Mouse (Mus musculus) hindbrain, postnatal 0 days (tissue): Measurements from ENCODE around the gene Tmem94. TPM values are rescaled to one million over a fixed set of nuclear protein-coding genes. Genes with fewer than 3 reads are reported as not detected.
"Not testable (repeated sequence)": the region's sequence is repeated elsewhere in the genome, so short reads cannot be mapped to it uniquely, and the experiment has no call there.

ENCODE experiments used
- ATAC-seq: fragments of 200-750 bp; cut with Nextera tagmentation; 2 replicates; pipeline ENCODE4 v1.8.0; 2017; ENCODE audit warnings: mild to moderate bottlenecking, moderate TSS enrichment, moderate library complexity
- DNase-seq: peaks from one replicate; pipeline ENCODE4 v3.0.0-alpha.2; 2015; ENCODE audit warnings: low spot score
- H3K27ac ChIP-seq: fragments of 300-500 bp; sonication (generic); 2 replicates; pipeline ENCODE4 v1.5.1; 2014; ENCODE audit warnings: mild to moderate bottlenecking
- H3K27me3 ChIP-seq: fragments of 300-500 bp; sonication (generic); 2 replicates; pipeline ENCODE4 v1.6.1; 2014; ENCODE audit warnings: low read length, mixed read lengths; ENCODE audit not compliant: insufficient read depth
- H3K36me3 ChIP-seq: fragments of 300-500 bp; sonication (generic); 2 replicates; pipeline ENCODE4 v1.6.1; 2014; ENCODE audit warnings: low read length, mixed read lengths; ENCODE audit not compliant: insufficient read depth
- H3K4me1 ChIP-seq: fragments of 300-500 bp; sonication (generic); 2 replicates; pipeline ENCODE4 v1.6.1; 2014; ENCODE audit warnings: antibody characterized with exemption, low read length, mixed read lengths; ENCODE audit not compliant: insufficient read depth
- H3K4me2 ChIP-seq: fragments of 300-500 bp; sonication (generic); 2 replicates; pipeline ENCODE4 v1.6.1; 2014; ENCODE audit warnings: low read depth, mild to moderate bottlenecking, low read length, moderate library complexity, mixed read lengths
- H3K4me3 ChIP-seq: fragments of 300-500 bp; sonication (generic); 2 replicates; pipeline ENCODE4 v1.5.1; 2014; ENCODE audit warnings: low read length
- H3K9ac ChIP-seq: fragments of 300-500 bp; sonication (generic); replicated peaks from 2 replicates; pipeline ENCODE4 v1.6.1; 2014; ENCODE audit warnings: mild to moderate bottlenecking, low read length, moderate library complexity, mixed read lengths
- H3K9me3 ChIP-seq: fragments of 300-500 bp; sonication (generic); 2 replicates; pipeline ENCODE4 v1.6.1; 2016; ENCODE audit warnings: low read length, mixed read lengths
- CTCF ChIP-seq: IDR thresholded peaks from 2 replicates; pipeline ENCODE4 v1.5.1; 2016; ENCODE audit warnings: antibody characterized with exemption, control low read depth, low read depth
- WGBS: fragments of 180-500 bp; shearing (Covaris S2); extraction: QIAGEN DNeasy Blood & Tissue Kit; methylation state at CpG from one replicate; pipeline ENCODE4 v1.1.7; 2014; 5-methylcytosine and 5-hydroxymethylcytosine counted together
- polyA plus RNA-seq: library from polyadenylated mRNA; unstranded; fragments of >200 nt; fragmentation: Nextera tagmentation; extraction: Ambion mirVana; gene quantifications from 2 replicates; pipeline ENCODE4 v1.2.1, GENCODE M21; 2015
- total RNA-seq: library from RNA; depleted of rRNA; stranded (reverse); fragments of >200 nt; gene quantifications from 2 replicates; pipeline ENCODE4 v1.2.3, GENCODE M21; 2014

The Tmem94 gene
- total and polyA plus RNA-seq, 2 experiments from 2014 or later: 16.1 to 42.6 TPM

GRCm38 (mm10) chr11:115747351-115747750, 17.9 kb upstream of the Tmem94 start:
- H3K4me1 ChIP-seq: no peaks in the 10 kb centered on the region
- DNase-seq (peak; percentile 11), ATAC-seq (no peak)
- H3K4me3 ChIP-seq: peak overlapping the region; percentile 11; the same call in 1 of the 2 replicates
- peak overlapping the region; percentile 46 for H3K4me2 ChIP-seq
- WGBS: 8% methylated on average over 14 of the region's 15 CpGs
- H3K9me3 ChIP-seq: no peaks in the 10 kb centered on the region
- no peaks in the 10 kb centered on the region for H3K36me3 ChIP-seq
- H3K27me3 ChIP-seq: no peaks in the 10 kb centered on the region; the same call in 1 of the 2 replicates
- TF ChIP-seq CTCF: no peak
- no peak overlapping the region for H3K9ac ChIP-seq
- H3K27ac ChIP-seq: no peak overlapping the region

GRCm38 (mm10) chr11:115749834-115750233, 15.4 kb upstream of the Tmem94 start:
- Histone ChIP-seq H3K4me1 (no peaks in the 10 kb centered on the region), H3K4me3 (no peak overlapping the region), H3K36me3 (no peaks in the 10 kb centered on the region), H3K4me2 (no peak overlapping the region), H3K27me3 (no peaks in the 10 kb centered on the region), H3K9ac (no peak overlapping the region), H3K27ac (no peak overlapping the region), H3K9me3 (no peaks in the 10 kb centered on the region)
- DNase-seq (no peak), ATAC-seq (no peak)
- WGBS: 62% methylated on average over 5 of the region's 5 CpGs
- no peak for TF ChIP-seq CTCF

- no peak for TF ChIP-seq CTCF
- Histone ChIP-seq H3K4me2 (no peak overlapping the region), H3K9me3 (no peaks in the 10 kb centered on the region), H3K4me1 (no peaks in the 10 kb centered on the region), H3K4me3 (no peak overlapping the region), H3K27ac (no peak overlapping the region), H3K9ac (no peak overlapping the region), H3K36me3 (no peaks in the 10 kb centered on the region), H3K27me3 (no peaks in the 10 kb centered on the region)
- ATAC-seq (no peak), DNase-seq (no peak)
- 57% methylated on average over 2 of the region's 2 CpGs for WGBS
Measured at GRCm38 (mm10) chr11:115751725-115752124, 13.5 kb upstream of the Tmem94 start.

- Histone ChIP-seq H3K4me2 (no peak overlapping the region), H3K4me3 (no peak overlapping the region), H3K27me3 (no peaks in the 10 kb centered on the region), H3K9ac (no peak overlapping the region), H3K9me3 (no peaks in the 10 kb centered on the region), H3K27ac (no peak overlapping the region), H3K36me3 (no peaks in the 10 kb centered on the region), H3K4me1 (no peaks in the 10 kb centered on the region)
- no peak for ATAC-seq
- 19% methylated on average over 7 of the region's 7 CpGs for WGBS
- DNase-seq: no peak
- TF ChIP-seq CTCF: no peak
Measured at GRCm38 (mm10) chr11:115752653-115753052, 12.6 kb upstream of the Tmem94 start.

GRCm38 (mm10) chr11:115753485-115753884, 11.7 kb upstream of the Tmem94 start:
- Histone ChIP-seq H3K9ac (no peak overlapping the region), H3K4me1 (no peaks in the 10 kb centered on the region), H3K4me3 (no peak overlapping the region), H3K9me3 (no peaks in the 10 kb centered on the region), H3K27me3 (no peaks in the 10 kb centered on the region), H3K4me2 (no peak overlapping the region), H3K36me3 (no peaks in the 10 kb centered on the region), H3K27ac (no peak overlapping the region)
- ATAC-seq (no peak), DNase-seq (no peak)
- no peak for TF ChIP-seq CTCF
- WGBS: 74% methylated on average over 4 of the region's 4 CpGs

- not testable (repeated sequence) for H3K27me3 ChIP-seq, DNase-seq, ATAC-seq, H3K4me1 ChIP-seq, H3K4me2 ChIP-seq, H3K9me3 ChIP-seq, H3K36me3 ChIP-seq, H3K9ac ChIP-seq, H3K27ac ChIP-seq, H3K4me3 ChIP-seq
- 95% methylated on average over 7 of the region's 7 CpGs for WGBS
Measured at GRCm38 (mm10) chr11:115762176-115762575, 3.1 kb upstream of the Tmem94 start.

GRCm38 (mm10) chr11:115764698-115765097, 535 bp upstream of the Tmem94 start:
- 26% methylated on average over 2 of the region's 2 CpGs for WGBS
- Histone ChIP-seq H3K27ac (no peak overlapping the region), H3K36me3 (no peaks in the 10 kb centered on the region), H3K9me3 (no peaks in the 10 kb centered on the region), H3K9ac (0 out of 2 replicates have a peak overlapping the region, but pooled peaks have one; percentile 90), H3K4me1 (peaks cover 13% of the 10 kb centered on the region), H3K27me3 (no peaks in the 10 kb centered on the region), H3K4me2 (peak overlapping the region; percentile 88), H3K4me3 (peak overlapping the region; percentile 89)
- DNase-seq: no peak
- TF ChIP-seq CTCF: no peak
- no peak for ATAC-seq
